In the genomic region with DNA sequence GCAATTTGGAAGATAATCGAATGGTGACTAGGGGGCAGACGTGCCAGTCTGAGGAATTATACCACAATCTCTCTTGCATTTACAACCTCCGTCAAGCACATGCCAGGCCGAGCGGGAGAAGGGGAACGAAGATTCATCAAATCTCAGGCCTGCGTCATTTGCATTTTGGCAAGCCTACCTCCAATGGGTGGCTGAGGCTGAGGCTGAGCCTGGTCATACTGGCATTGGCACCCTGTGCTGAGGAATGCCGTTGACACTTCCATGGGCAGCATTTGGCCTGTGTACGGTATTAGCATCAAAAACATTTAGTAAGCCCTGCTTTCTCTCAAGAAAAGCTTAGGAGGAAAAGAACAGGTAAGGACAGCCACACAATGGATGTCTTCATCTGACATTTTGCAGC, we compare ENCODE assay signal across 20 mouse cellular contexts.
DNase-seq lines count a peak whose midpoint lies in the region; ATAC-seq and TF ChIP-seq lines count a peak whose summit lies in the region.
"Had no signal": no experiment of that assay in that cellular context is flagged by ENCODE, and none has a peak within 500 bp of the region (broad histone marks: within the 10 kb centered on the region; RNA-seq: fewer than 3 reads in every experiment).

No protein-coding gene starts in this region.

- ATAC-seq in forebrain, postnatal 0 days, result peak; percentile 36; the same call in 1 of the 2 replicates
- no peak for ATAC-seq in forebrain, embryonic 12.5 days (ENCODE audit: low FRiP score)
- ATAC-seq in midbrain, embryonic 15.5 days (replicated peaks), result peak; percentile 73
- ATAC-seq: forebrain, embryonic 13.5 days had no signal

- no peaks in the 10 kb centered on the region for H3K27me3 ChIP-seq in forebrain, postnatal 0 days (ENCODE audit: insufficient read depth, low read length)
- no peaks in the 10 kb centered on the region for H3K27me3 ChIP-seq in forebrain, embryonic 12.5 days
- no peaks in the 10 kb centered on the region for H3K27me3 ChIP-seq in midbrain, embryonic 15.5 days (replicated peaks)
- H3K27me3 ChIP-seq: embryonic facial prominence, embryonic 15.5 days; forebrain, embryonic 13.5 days; heart, embryonic 13.5 days; hindbrain, embryonic 13.5 days had no signal

- H3K27ac ChIP-seq in forebrain, postnatal 0 days (ENCODE audit: low read depth, low read length), result no peak overlapping the region
- H3K27ac ChIP-seq in forebrain, embryonic 12.5 days, result no peak overlapping the region
- H3K27ac ChIP-seq in midbrain, embryonic 15.5 days, result no peak overlapping the region
- H3K27ac ChIP-seq: embryonic facial prominence, embryonic 15.5 days; forebrain, embryonic 13.5 days; heart, embryonic 13.5 days; hindbrain, embryonic 13.5 days had no signal

- no peaks in the 10 kb centered on the region for H3K4me1 ChIP-seq in forebrain, postnatal 0 days (ENCODE audit: insufficient read depth)
- H3K4me1 ChIP-seq in forebrain, embryonic 12.5 days, result no peaks in the 10 kb centered on the region
- no peaks in the 10 kb centered on the region for H3K4me1 ChIP-seq in midbrain, embryonic 15.5 days
- H3K4me1 ChIP-seq: embryonic facial prominence, embryonic 15.5 days; forebrain, embryonic 13.5 days; heart, embryonic 13.5 days had no signal

- DNase-seq in forebrain, postnatal 0 days, result no peak
- peak; percentile 6 for DNase-seq in left cerebral cortex, postnatal 4 days
- no peak for DNase-seq in left cerebral cortex, adult 8-10 months (ENCODE audit: low spot score in 2 of 2)
- peak; percentile 29 for DNase-seq in brain, embryonic 14.5 days (ENCODE audit: low read depth)
- DNase-seq in kidney, postnatal 10 days, result no peak
- no peak for DNase-seq in ovary, postnatal 10 days (ENCODE audit: low spot score)
- DNase-seq: adrenal gland, adult 2 months; adrenal gland, postnatal 25 days; cerebellum, adult 11 months; cerebellum, adult 9-10 months; gastrocnemius, postnatal 36 days; heart, adult 11 months; heart, postnatal 36 days had no signal

- WGBS in forebrain, postnatal 0 days, result 55% methylated on average over 9 of the region's 9 CpGs
- WGBS in forebrain, embryonic 12.5 days, result 83% methylated on average over 9 of the region's 9 CpGs
- 62% methylated on average over 9 of the region's 9 CpGs for WGBS in midbrain, embryonic 15.5 days

- H3K9me3 ChIP-seq in forebrain, postnatal 0 days (ENCODE audit: low read length), result no peaks in the 10 kb centered on the region
- no peaks in the 10 kb centered on the region for H3K9me3 ChIP-seq in forebrain, embryonic 12.5 days
- no peaks in the 10 kb centered on the region for H3K9me3 ChIP-seq in midbrain, embryonic 15.5 days
- H3K9me3 ChIP-seq: embryonic facial prominence, embryonic 15.5 days; forebrain, embryonic 13.5 days; heart, embryonic 13.5 days; hindbrain, embryonic 13.5 days had no signal

- TF ChIP-seq CTCF in forebrain, postnatal 0 days (IDR thresholded peaks at IDR 0.05; ENCODE audit: low read depth), result no peak
- no peak for TF ChIP-seq CTCF in brain, embryonic 14.5 days (IDR thresholded peaks at IDR 0.05; ENCODE audit: borderline replicate concordance, extremely low read depth, insufficient read depth, insufficient read length)

- no peaks in the 10 kb centered on the region for H3K36me3 ChIP-seq in forebrain, postnatal 0 days (ENCODE audit: insufficient read depth)
- no peaks in the 10 kb centered on the region for H3K36me3 ChIP-seq in forebrain, embryonic 12.5 days (replicated peaks)
- no peaks in the 10 kb centered on the region for H3K36me3 ChIP-seq in midbrain, embryonic 15.5 days (replicated peaks)
- H3K36me3 ChIP-seq: embryonic facial prominence, embryonic 15.5 days; heart, embryonic 13.5 days; hindbrain, embryonic 13.5 days had no signal

- H3K4me3 ChIP-seq in forebrain, postnatal 0 days (ENCODE audit: low read depth, low read length), result no peak overlapping the region
- H3K4me3 ChIP-seq in forebrain, embryonic 12.5 days (replicated peaks), result no peak overlapping the region
- no peak overlapping the region for H3K4me3 ChIP-seq in midbrain, embryonic 15.5 days
- H3K4me3 ChIP-seq: embryonic facial prominence, embryonic 15.5 days; erythroblast, embryonic 14.5 days; forebrain, embryonic 13.5 days; heart, embryonic 13.5 days; hindbrain, embryonic 13.5 days had no signal

- no peak overlapping the region for H3K4me2 ChIP-seq in forebrain, postnatal 0 days (ENCODE audit: low read depth)
- H3K4me2 ChIP-seq in forebrain, embryonic 12.5 days, result no peak overlapping the region
- H3K4me2 ChIP-seq in midbrain, embryonic 15.5 days, result no peak overlapping the region
- H3K4me2 ChIP-seq: embryonic facial prominence, embryonic 15.5 days; forebrain, embryonic 13.5 days; heart, embryonic 13.5 days; hindbrain, embryonic 13.5 days had no signal

- H3K9ac ChIP-seq in forebrain, postnatal 0 days, result no peak overlapping the region
- H3K9ac ChIP-seq in forebrain, embryonic 12.5 days, result no peak overlapping the region
- H3K9ac ChIP-seq in midbrain, embryonic 15.5 days, result no peak overlapping the region
- H3K9ac ChIP-seq: embryonic facial prominence, embryonic 15.5 days; forebrain, embryonic 13.5 days; heart, embryonic 13.5 days; hindbrain, embryonic 13.5 days had no signal

- TF ChIP-seq POLR2A in brain, embryonic 14.5 days (IDR thresholded peaks at IDR 0.05; ENCODE audit: borderline replicate concordance, extremely low read depth, insufficient read depth, insufficient read length, poor library complexity, severe bottlenecking), result no peak

- intact Hi-C loops in left cerebral cortex, postnatal 4 days (cut with DNase I), result no loop called here

Comparison
In these comparisons a context has a peak if more than half of its experiments do, and no peak if none do; other contexts are left out.
1. DNase-seq: peak in left cerebral cortex, postnatal 4 days (single experiment) and brain, embryonic 14.5 days (single experiment); none in forebrain, postnatal 0 days (single experiment), left cerebral cortex, adult 8-10 months (0 of 2), kidney, postnatal 10 days (single experiment) and ovary, postnatal 10 days (single experiment).